In the genomic region with DNA sequence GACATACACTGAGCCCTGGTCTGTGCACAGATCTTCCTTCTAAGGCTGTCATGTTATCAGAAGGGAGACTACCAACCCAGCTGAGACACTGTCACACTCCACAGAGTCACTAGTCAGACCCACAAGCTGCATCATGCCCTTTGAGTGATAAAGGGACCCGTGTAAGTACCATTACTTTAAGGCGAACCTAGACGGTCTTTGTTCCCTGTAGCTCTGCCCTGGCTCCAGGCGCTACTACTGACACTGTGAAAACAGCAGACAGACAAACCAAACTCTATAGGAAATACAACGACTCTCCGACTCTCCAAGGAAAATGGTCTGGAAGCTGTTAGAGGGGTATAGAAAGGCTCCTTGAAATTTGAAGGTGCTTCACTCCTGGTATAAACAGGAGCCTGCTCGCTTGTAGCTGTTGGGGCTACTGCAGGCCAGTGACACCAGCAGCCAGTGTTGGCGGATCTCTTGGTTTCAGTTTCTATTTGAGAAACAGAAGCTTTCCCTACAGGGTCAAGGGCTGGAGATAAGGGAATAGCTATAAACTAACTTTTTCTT, we compare ENCODE assay signal across 8 mouse cellular contexts.
DNase-seq lines count a peak whose midpoint lies in the region; ATAC-seq and TF ChIP-seq lines count a peak whose summit lies in the region.

No protein-coding gene starts in this region.

- H3K9ac ChIP-seq in midbrain, postnatal 0 days (replicated peaks; ENCODE audit: low read length, poor library complexity, severe bottlenecking): no peak overlapping the region
- H3K9ac ChIP-seq in midbrain, embryonic 11.5 days (ENCODE audit: low read length): no peak overlapping the region
- no peak overlapping the region for H3K9ac ChIP-seq in liver, embryonic 15.5 days

- H3K9me3 ChIP-seq in midbrain, postnatal 0 days (ENCODE audit: low read length): no peaks in the 10 kb centered on the region
- no peaks in the 10 kb centered on the region for H3K9me3 ChIP-seq in midbrain, embryonic 11.5 days (ENCODE audit: control insufficient read depth, low read length)
- no peaks in the 10 kb centered on the region for H3K9me3 ChIP-seq in liver, embryonic 15.5 days (replicated peaks)

- no peak for TF ChIP-seq CTCF in midbrain, postnatal 0 days (IDR thresholded peaks at IDR 0.05)

- peaks cover 22% of the 10 kb centered on the region; the same call in 1 of the 2 replicates for H3K27me3 ChIP-seq in midbrain, postnatal 0 days (ENCODE audit: insufficient read depth, low read length)
- H3K27me3 ChIP-seq in midbrain, embryonic 11.5 days (ENCODE audit: control insufficient read depth, insufficient read depth, low read length): peaks cover 98% of the 10 kb centered on the region
- peaks cover 41% of the 10 kb centered on the region for H3K27me3 ChIP-seq in liver, embryonic 15.5 days

- no peak overlapping the region for H3K4me3 ChIP-seq in midbrain, postnatal 0 days (ENCODE audit: low read depth, low read length)
- no peak overlapping the region for H3K4me3 ChIP-seq in midbrain, embryonic 11.5 days (ENCODE audit: low read depth, low read length)
- no peak overlapping the region for H3K4me3 ChIP-seq in liver, embryonic 15.5 days (replicated peaks)

- peak overlapping the region; percentile 58 for H3K27ac ChIP-seq in midbrain, postnatal 0 days (ENCODE audit: low read depth, low read length)
- no peak overlapping the region for H3K27ac ChIP-seq in midbrain, embryonic 11.5 days (ENCODE audit: low read depth, low read length)
- H3K27ac ChIP-seq in liver, embryonic 15.5 days (replicated peaks): no peak overlapping the region

- H3K4me2 ChIP-seq in midbrain, postnatal 0 days (ENCODE audit: low read depth, low read length, poor library complexity, severe bottlenecking): no peak overlapping the region
- no peak overlapping the region for H3K4me2 ChIP-seq in midbrain, embryonic 11.5 days
- peak overlapping the region; percentile 39 for H3K4me2 ChIP-seq in liver, embryonic 15.5 days

- DNase-seq in cerebellum, adult 9-10 months: peak; percentile 60
- DNase-seq in cerebellum, adult 11 months: no peak
- no peak for DNase-seq in midbrain, postnatal 0 days (ENCODE audit: low spot score)
- DNase-seq in midbrain, embryonic 11.5 days (ENCODE audit: low spot score, missing footprints): no peak
- peak; percentile 52 for DNase-seq in fibroblast of lung, adult 2 months (ENCODE audit: low read depth)
- no peak for DNase-seq in retina, embryonic 14.5 days (ENCODE audit: low spot score)
- no peak for DNase-seq in ovary, adult 18-20 months (ENCODE audit: low spot score)

- peaks cover 12% of the 10 kb centered on the region for H3K4me1 ChIP-seq in midbrain, postnatal 0 days (ENCODE audit: insufficient read depth, low read length)
- H3K4me1 ChIP-seq in midbrain, embryonic 11.5 days (ENCODE audit: control insufficient read depth, insufficient read depth, low read length): peaks cover 7% of the 10 kb centered on the region
- H3K4me1 ChIP-seq in liver, embryonic 15.5 days (replicated peaks): no peaks in the 10 kb centered on the region; the same call in 1 of the 2 replicates

- no peak for ATAC-seq in midbrain, postnatal 0 days (ENCODE audit: low FRiP score)
- no peak for ATAC-seq in midbrain, embryonic 11.5 days (ENCODE audit: low FRiP score)
- ATAC-seq in liver, embryonic 15.5 days (ENCODE audit: insufficient read depth): no peak

- 60% methylated on average over 8 of the region's 8 CpGs for WGBS in midbrain, postnatal 0 days
- WGBS in midbrain, embryonic 11.5 days: 64% methylated on average over 8 of the region's 8 CpGs
- WGBS in liver, embryonic 15.5 days (ENCODE audit: insufficient replicate concordance): 30% methylated on average over 8 of the region's 8 CpGs

- H3K36me3 ChIP-seq in midbrain, postnatal 0 days (ENCODE audit: insufficient read depth, low read length): no peaks in the 10 kb centered on the region
- no peaks in the 10 kb centered on the region for H3K36me3 ChIP-seq in midbrain, embryonic 11.5 days (ENCODE audit: control insufficient read depth, insufficient read depth, low read length)
- H3K36me3 ChIP-seq in liver, embryonic 15.5 days (replicated peaks): no peaks in the 10 kb centered on the region

Comparison
In these comparisons a context has a peak if more than half of its experiments do, and no peak if none do; other contexts are left out.
1. DNase-seq: peak in cerebellum, adult 9-10 months (single experiment) and fibroblast of lung, adult 2 months (single experiment); none in cerebellum, adult 11 months (single experiment), midbrain, postnatal 0 days (single experiment), midbrain, embryonic 11.5 days (single experiment), retina, embryonic 14.5 days (single experiment) and ovary, adult 18-20 months (single experiment).